Mouse (Mus musculus) olfactory bulb, adult 2 months (tissue): ENCODE data around the gene Csrp3. TPM values are rescaled to one million over a fixed set of nuclear protein-coding genes. Genes with fewer than 3 reads are reported as not detected.

ENCODE experiments used
- H3K27ac ChIP-seq: fragments of 200-500 bp; 2 replicates; pipeline ENCODE4 v1.5.1; 2012; ENCODE audit warnings: low read depth, low read length; ENCODE audit not compliant: insufficient read depth
- H3K4me1 ChIP-seq: fragments of 200-500 bp; 2 replicates; pipeline ENCODE4 v1.6.1; 2012; ENCODE audit warnings: low read length; ENCODE audit not compliant: control insufficient read depth, insufficient read depth
- H3K4me3 ChIP-seq: fragments of 200-500 bp; 2 replicates; pipeline ENCODE4 v1.5.1; 2012; ENCODE audit warnings: mild to moderate bottlenecking, low read depth, low read length, moderate library complexity; ENCODE audit not compliant: insufficient read depth
- CTCF ChIP-seq: fragments of 200-500 bp; IDR thresholded peaks from 2 replicates; pipeline ENCODE4 v1.5.1; 2012; ENCODE audit warnings: low read depth, mild to moderate bottlenecking, low read length, moderate library complexity; ENCODE audit not compliant: insufficient read depth
- POLR2A ChIP-seq: fragments of 200-500 bp; IDR thresholded peaks from 2 replicates; pipeline ENCODE4 v1.6.1; 2012; ENCODE audit warnings: mild to moderate bottlenecking, low read depth, low read length, moderate library complexity; ENCODE audit not compliant: insufficient read depth
- whole genome bisulfite sequencing: fragments of 180-500 bp; shearing (Covaris S2); methylation state at CpG from one replicate; pipeline ENCODE4 v1.1.7; 2018; 5-methylcytosine and 5-hydroxymethylcytosine counted together
- polyA plus RNA-seq: library from polyadenylated mRNA; stranded (reverse); fragments of >200 nt; gene quantifications from 2 replicates; pipeline ENCODE4 v1.2.4, GENCODE M21; 2012; ENCODE audit warnings: low replicate concordance; ENCODE audit not compliant: missing spikeins, insufficient read depth, insufficient read length

The Csrp3 gene
- polyA plus RNA-seq, result not detected in 2 replicates

DNA sequence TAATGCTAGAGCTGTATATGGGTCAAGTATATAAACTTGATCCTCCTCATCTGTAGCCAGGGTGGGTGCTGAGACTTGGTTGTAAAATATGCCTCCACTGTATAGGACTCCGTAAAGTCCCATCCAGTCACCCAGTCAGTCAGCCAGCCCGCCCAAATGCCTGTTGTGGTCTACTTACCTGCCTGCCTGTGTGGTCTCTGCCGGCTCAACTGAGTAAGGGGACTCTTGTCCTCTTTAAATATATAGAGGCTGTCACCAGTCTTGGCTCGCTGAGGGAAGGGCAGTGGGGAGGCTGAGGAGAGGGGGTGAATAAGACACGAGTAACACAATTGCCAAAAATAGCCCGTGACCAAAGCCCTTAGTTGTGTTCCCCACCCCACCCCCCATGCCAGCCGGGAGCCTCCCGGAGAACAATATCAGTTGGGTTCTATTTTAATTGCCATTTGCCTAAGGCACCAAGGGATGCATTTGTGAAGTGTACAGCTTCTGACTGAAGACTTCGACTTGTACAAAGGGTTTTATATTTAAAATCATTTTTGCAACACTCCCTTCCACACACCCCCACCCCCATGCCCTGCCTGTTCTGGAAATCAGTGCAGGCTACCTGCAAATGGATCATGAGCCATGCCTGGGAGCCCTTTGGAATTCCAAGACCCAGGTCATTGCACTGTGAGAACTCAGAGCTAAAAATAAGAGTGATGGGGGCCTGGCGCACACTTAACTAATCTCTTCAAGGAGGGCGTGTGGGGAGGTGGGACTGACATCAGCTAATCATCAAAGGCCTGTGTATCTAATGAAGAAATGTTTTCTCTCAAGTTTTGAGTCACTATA lies at the start of gene Csrp3:
Gene Csrp3, minus strand, starts transcription at position 214 of the 831 bp plus-strand sequence.
- WGBS, result 48% methylated on average over 11 of the region's 11 CpGs
- Histone ChIP-seq H3K27ac (no peak within 1 kb of the TSS), H3K4me3 (no peak within 1 kb of the TSS), H3K4me1 (peaks cover 4% of the 10 kb centered on the region)
- TF ChIP-seq POLR2A (no peak), CTCF (no peak)

DNA sequence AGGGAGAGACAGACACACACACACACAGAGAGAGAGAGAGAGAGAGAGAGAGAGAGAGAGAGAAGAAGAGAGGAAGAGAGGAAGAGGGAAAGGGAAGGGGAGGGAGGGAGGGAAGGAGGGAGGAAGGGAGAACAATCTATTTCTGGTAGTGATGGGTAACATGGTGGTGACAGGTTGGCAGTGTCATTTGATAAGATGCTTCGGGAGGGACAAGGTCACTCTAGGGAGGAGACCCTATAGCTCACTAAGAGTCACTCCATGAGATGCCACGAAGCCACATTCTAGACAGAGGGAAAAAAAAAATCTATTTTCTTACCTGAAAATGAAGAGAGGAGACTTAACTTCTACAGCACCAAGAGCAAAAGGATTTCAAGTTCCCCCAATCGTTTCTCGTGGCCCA lies 48.2 kb upstream of the Csrp3 start:
- WGBS, result 88% methylated on average over 4 of the region's 4 CpGs
- no peak overlapping the region for H3K4me3 ChIP-seq
- no peak for TF ChIP-seq POLR2A
- no peak for TF ChIP-seq CTCF
- peaks cover 34% of the 10 kb centered on the region for H3K4me1 ChIP-seq
- no peak overlapping the region for H3K27ac ChIP-seq

DNA sequence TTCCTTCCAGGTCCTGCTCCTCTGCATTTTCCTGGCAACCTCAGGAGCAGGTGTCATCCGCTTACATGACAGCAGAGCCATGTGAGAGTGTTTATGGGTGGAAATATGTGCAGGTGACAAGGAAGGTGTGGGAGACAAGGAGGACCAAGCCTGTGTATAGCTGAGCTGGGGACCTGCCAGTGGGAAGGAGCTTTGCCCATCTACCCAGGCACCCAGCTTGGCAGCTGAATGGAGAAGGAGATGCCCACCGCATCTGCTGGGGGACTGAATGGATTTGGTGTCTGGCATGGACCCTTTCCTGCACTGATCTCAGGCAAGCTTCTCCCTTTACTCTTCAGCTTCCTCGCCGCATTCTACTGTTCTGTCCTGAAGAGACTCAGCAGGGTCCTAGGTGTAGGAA lies 47.6 kb upstream of the Csrp3 start:
- Histone ChIP-seq H3K27ac (no peak overlapping the region; the same call in 1 of the 2 replicates), H3K4me3 (no peak overlapping the region), H3K4me1 (peaks cover 33% of the 10 kb centered on the region)
- 73% methylated on average over 4 of the region's 4 CpGs for WGBS
- no peak for TF ChIP-seq CTCF
- TF ChIP-seq POLR2A, result no peak

DNA sequence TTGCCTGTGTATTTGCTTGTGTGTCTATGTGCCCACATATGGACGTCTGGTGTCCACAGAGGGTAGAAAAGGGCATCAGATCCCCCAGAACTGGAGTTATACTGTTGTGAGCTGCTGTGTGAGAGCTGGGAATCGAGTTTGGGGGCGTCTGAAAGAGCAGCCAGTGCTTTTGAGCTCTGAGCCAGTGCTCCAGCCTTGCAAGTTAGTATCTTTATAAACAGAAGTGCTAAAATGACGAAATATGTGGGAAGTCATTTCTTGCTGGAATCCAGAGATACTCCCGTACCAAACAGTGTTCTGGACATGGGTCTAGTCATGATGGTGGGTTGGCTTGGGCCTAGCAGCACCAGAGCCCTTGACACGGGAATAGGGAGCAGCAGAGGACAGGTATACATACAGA lies 46.9 kb upstream of the Csrp3 start:
- 74% methylated on average over 6 of the region's 6 CpGs for WGBS
- no peak for TF ChIP-seq CTCF
- TF ChIP-seq POLR2A, result no peak

DNA sequence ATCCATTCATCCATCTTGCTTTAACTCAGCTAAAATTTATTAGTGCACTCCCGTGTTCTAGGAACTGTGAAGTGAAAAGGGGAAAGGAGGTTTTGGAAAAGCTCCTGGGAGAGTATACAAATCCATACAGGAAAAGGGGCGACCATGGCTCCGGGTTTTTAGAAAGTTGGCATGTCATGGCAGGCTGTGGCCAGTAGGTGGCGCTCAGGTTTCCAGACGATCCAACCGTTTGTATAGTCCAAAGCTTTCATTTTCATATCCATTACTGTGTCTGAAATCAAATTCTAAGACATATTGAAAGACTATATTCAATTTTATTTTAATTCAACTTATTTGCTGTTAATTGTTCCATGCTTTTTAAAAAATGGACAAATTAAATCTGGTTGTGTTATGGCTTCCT lies 46.3 kb upstream of the Csrp3 start:
- 3% methylated on average over 6 of the region's 6 CpGs for WGBS
- Histone ChIP-seq H3K27ac (no peak overlapping the region), H3K4me1 (peaks cover 26% of the 10 kb centered on the region), H3K4me3 (no peak overlapping the region)
- TF ChIP-seq CTCF (peak; percentile 62), POLR2A (no peak)

More for the DNA sequence above, 46.9 kb upstream of the Csrp3 start:
- H3K4me1 ChIP-seq, result peaks cover 29% of the 10 kb centered on the region
- no peak overlapping the region for H3K4me3 ChIP-seq
- no peak overlapping the region for H3K27ac ChIP-seq

DNA sequence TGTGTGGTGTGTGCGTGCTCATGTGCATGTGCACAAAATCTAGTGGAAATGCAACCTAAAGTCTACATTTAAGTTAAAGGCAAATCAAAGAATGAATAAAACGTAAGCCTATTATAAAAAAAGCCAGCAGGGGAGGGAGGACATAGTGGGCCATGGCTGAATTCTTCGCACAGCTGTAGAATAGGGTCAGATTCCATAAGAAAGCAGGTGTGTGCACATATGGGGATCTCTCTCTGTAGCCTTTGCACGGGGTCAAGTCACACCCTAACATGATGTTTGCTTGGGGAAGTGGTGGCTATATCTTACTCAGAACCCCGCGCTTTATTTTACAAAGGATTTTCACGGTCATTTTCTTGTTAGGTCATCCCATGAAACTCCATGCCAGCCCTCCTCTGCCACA lies 45.3 kb upstream of the Csrp3 start:
- Histone ChIP-seq H3K4me3 (no peak overlapping the region), H3K27ac (no peak overlapping the region), H3K4me1 (peaks cover 18% of the 10 kb centered on the region)
- TF ChIP-seq POLR2A, result no peak
- TF ChIP-seq CTCF, result no peak
- 90% methylated on average over 7 of the region's 7 CpGs for WGBS

DNA sequence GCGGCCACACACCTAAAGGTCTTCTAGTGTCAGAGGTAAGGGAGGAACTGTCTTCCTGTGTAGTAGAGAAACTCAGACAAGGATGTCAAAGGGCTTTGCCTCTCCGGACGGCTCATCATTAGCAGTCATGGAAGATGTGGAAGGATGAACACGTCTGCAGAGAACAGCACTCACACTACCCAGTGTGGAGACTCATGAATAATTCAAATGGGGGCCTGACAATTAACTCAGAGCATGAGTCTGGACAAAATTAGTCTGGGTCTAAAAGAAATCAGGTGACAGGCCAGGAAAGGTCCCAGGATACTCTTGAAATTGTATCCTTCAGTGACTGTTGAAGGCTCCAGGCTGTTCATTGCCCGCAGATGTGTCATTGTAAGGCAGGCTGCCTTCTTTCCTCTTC lies 43.2 kb upstream of the Csrp3 start:
- no peak for TF ChIP-seq POLR2A
- no peak for TF ChIP-seq CTCF
- Histone ChIP-seq H3K4me3 (no peak overlapping the region), H3K4me1 (peaks cover 8% of the 10 kb centered on the region), H3K27ac (no peak overlapping the region)
- WGBS, result 65% methylated on average over 5 of the region's 5 CpGs

DNA sequence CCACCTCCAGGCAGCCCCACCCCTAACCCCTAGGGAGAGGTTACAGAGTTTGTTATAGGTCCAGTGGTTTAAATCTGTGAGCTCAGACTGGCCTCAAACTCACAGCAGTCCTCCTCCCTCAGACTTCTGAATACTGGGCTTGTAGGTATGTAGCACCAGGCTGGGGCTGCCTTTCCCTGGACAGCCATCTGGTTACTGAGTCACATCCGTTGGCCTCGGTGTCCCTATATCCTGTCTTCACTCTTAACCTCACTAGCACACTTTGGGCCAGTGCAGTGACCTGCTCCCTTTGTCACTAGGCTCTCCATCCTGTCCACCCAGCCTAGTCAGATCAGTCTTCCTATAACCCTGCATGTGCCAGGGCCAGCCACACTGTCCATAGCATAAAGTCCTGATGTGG lies 40.9 kb upstream of the Csrp3 start:
- Histone ChIP-seq H3K4me3 (no peak overlapping the region), H3K4me1 (no peaks in the 10 kb centered on the region), H3K27ac (no peak overlapping the region)
- no peak for TF ChIP-seq POLR2A
- TF ChIP-seq CTCF, result no peak
- WGBS, result 95% methylated on average over 2 of the region's 2 CpGs

DNA sequence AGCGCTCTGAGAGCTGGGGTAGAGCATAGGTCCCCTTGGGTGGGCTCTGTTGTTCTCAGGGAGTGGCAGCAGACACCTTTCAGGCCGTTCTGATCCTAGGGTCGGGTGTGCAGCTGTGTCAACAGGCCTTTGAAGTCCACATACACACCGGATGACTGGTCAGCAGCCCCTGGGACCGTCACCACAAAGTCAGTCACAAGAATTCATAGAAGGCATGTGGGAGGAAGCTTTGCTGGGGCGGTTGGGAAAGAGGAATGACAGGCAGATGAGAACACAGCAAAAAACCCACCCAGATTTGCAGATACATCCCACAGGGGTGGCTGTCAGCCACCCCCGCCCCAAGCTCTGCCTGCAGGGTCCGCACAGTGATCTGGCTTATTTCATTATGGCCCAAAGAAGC lies 40.1 kb upstream of the Csrp3 start:
- 75% methylated on average over 8 of the region's 8 CpGs for WGBS
- no peak overlapping the region for H3K27ac ChIP-seq
- TF ChIP-seq CTCF (no peak), POLR2A (no peak)

More for the DNA sequence above, 40.1 kb upstream of the Csrp3 start:
- Histone ChIP-seq H3K4me3 (no peak overlapping the region), H3K4me1 (no peaks in the 10 kb centered on the region)
